Mouse (Mus musculus) gastrocnemius, postnatal 10 days (tissue): Measurements from ENCODE around the gene Gm9045. TPM values are rescaled to one million over a fixed set of nuclear protein-coding genes. Genes with fewer than 3 reads are reported as not detected.
"Not testable (repeated sequence)": the region's sequence is repeated elsewhere in the genome, so short reads cannot be mapped to it uniquely, and the experiment has no call there.

Source experiments
- DNase-seq: peaks from one replicate; pipeline ENCODE4 v3.0.0; 2021; ENCODE audit warnings: mixed read lengths
- long read RNA-seq, 2 experiments: library from polyadenylated mRNA; stranded (forward); transcript quantifications; one replicate each; pipeline ENCODE4 v2.0.0; 2021
- total RNA-seq, 2 experiments: library from RNA; stranded (reverse); gene quantifications; 2 replicates each; pipeline ENCODE4 v1.2.3; 2021

Gene Gm9045
- not detected for total RNA-seq
- long read RNA-seq, experiment 1 = 0 reads
- long read RNA-seq, experiment 2 = 0 reads

- DNase-seq = not testable (repeated sequence)
Observed at GRCm38 (mm10) chr10:118337731-118338130, at the start of gene Gm9045. TSS of gene Gm9045 (minus strand) at chr10:118337831.

- peak; percentile 76 for DNase-seq
Observed at GRCm38 (mm10) chr10:118370443-118370842, 32.8 kb upstream of the Gm9045 start.

- no peak for DNase-seq
Observed at GRCm38 (mm10) chr10:118369518-118369917, 31.9 kb upstream of the Gm9045 start.

GRCm38 (mm10) chr10:118354005-118354404 is 16.4 kb upstream of the Gm9045 start, which contains the start of gene Gm9049:
TSS of gene Gm9049 (minus strand) at chr10:118354105.
- DNase-seq = not testable (repeated sequence)

- DNase-seq = not testable (repeated sequence)
Observed at GRCm38 (mm10) chr10:118348579-118348978, 10.9 kb upstream of the Gm9045 start, which contains the start of gene Gm9048. TSS of gene Gm9048 (minus strand) at chr10:118348679.

- DNase-seq = not testable (repeated sequence)
Observed at GRCm38 (mm10) chr10:118343155-118343554, 5.5 kb upstream of the Gm9045 start, which contains the start of gene Gm9046. TSS of gene Gm9046 (minus strand) at chr10:118343255.

- DNase-seq = not testable (repeated sequence)
Observed at GRCm38 (mm10) chr10:118332308-118332707, 5.3 kb downstream of the Gm9045 start, which contains the start of gene Gm9044. TSS of gene Gm9044 (minus strand) at chr10:118332408.

- DNase-seq = not testable (repeated sequence)
Observed at GRCm38 (mm10) chr10:118326869-118327268, 10.8 kb downstream of the Gm9045 start, which contains the start of gene Gm9040. TSS of gene Gm9040 (minus strand) at chr10:118326969.

GRCm38 (mm10) chr10:118319024-118319423 is 18.6 kb downstream of the Gm9045 start:
- no peak for DNase-seq

- not testable (repeated sequence) for DNase-seq
Observed at GRCm38 (mm10) chr10:118302133-118302532, 35.5 kb downstream of the Gm9045 start.

GRCm38 (mm10) chr10:118294938-118295337 is 42.7 kb downstream of the Gm9045 start, which contains the start of gene Iltifb:
TSS of gene Iltifb (minus strand) at chr10:118295038.
- no peak for DNase-seq

Other genes with a start within 250 kb of the Gm9045 start
- 1 to 10 TPM; 3.3 to 5.4 TPM for gene Mdm1, start 196.0 kb downstream of the Gm9045 start, total RNA-seq
- gene Il22, start 132.9 kb downstream of the Gm9045 start, total RNA-seq = not detected
- under 1 TPM; 0.38 to 0.50 TPM for gene Gm32717, start 97.1 kb downstream of the Gm9045 start, total RNA-seq
- under 1 TPM; 0.38 to 0.50 TPM for gene Gm32802, start 79.1 kb downstream of the Gm9045 start, total RNA-seq
- not detected for gene Iltifb, start 42.8 kb downstream of the Gm9045 start, total RNA-seq
- gene Gm9040, start 10.9 kb downstream of the Gm9045 start, total RNA-seq = not detected
- gene Gm9044, start 5.4 kb downstream of the Gm9045 start, total RNA-seq = not detected
- not detected for gene Gm9046, start 5.4 kb upstream of the Gm9045 start, total RNA-seq
- not detected for gene Gm9048, start 10.8 kb upstream of the Gm9045 start, total RNA-seq
- not detected for gene Gm9049, start 16.3 kb upstream of the Gm9045 start, total RNA-seq
- gene Ifng, start 103.2 kb upstream of the Gm9045 start, total RNA-seq = not detected